Mouse (Mus musculus) adrenal gland, postnatal 10 days (tissue): ENCODE measurements at regions not wholly inside any gene's neighbourhood (a gene's known extent, or its start where the extent isn't known, plus 50 kb on each side); places are given as distances from the start of the nearest gene placed in this dataset.

Experiments
- DNase-seq: peaks from one replicate; pipeline ENCODE4 v3.0.0; 2021; ENCODE audit warnings: mixed read lengths

DNA sequence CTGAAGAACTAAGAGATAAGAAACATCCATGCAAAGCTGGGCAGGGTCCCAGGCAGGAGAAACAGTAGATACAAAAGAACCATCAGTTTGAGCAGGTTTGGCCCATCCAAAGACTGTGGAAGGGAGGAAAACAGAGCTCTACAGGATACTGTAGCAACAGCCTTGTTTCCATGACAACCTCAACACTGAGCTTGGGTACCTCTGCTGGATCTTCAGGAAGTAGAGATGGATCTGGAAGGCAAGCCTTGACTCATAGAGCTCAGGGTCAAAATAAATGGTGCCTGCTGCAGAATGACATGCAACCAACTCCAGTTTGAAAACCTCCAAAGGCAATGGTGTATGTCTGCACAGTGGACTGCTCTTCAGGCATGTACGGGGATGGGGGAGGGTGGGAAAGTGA, 173.0 kb upstream of the Tbx3 start:
- no peak for DNase-seq

DNA sequence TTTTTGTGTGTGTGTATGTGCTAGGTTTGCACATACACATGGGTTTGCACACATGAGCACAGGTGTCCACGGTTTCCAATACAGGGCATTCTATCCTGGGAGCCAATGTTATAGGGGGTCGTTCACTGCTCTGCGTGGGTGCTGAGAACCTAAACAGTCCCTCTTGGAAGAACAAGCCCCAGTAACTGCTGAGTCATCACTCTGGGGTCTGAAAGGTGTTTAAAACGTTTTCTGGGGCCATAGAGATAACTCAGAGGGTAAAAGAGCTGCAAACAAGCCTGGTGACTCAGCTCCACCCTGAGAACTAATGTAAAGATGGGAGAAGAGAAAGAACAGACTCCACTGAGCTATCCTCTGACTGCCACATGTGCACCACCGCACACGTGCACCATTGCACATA, 172.0 kb upstream of the Tbx3 start:
- DNase-seq = no peak

DNA sequence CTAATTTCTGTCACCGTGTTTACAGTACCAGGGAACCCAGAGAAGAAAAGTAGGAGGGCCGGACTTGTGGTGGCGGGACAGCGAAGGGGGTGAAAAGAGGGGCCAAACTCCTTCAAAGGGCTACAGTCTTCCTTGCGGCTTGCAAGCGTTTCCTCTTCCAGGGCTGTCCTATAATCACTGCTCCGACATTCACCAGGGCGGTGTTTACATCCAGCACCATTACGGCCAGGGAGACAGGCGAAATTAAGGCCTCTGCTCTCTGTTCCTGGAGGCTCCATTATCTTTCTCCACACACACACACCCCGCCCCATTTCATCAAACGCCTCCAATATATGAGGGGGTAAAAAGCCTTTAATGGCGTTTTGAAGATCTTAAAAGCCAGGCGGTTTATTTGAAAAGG, 162.8 kb upstream of the Tbx3 start:
- DNase-seq = no peak

DNA sequence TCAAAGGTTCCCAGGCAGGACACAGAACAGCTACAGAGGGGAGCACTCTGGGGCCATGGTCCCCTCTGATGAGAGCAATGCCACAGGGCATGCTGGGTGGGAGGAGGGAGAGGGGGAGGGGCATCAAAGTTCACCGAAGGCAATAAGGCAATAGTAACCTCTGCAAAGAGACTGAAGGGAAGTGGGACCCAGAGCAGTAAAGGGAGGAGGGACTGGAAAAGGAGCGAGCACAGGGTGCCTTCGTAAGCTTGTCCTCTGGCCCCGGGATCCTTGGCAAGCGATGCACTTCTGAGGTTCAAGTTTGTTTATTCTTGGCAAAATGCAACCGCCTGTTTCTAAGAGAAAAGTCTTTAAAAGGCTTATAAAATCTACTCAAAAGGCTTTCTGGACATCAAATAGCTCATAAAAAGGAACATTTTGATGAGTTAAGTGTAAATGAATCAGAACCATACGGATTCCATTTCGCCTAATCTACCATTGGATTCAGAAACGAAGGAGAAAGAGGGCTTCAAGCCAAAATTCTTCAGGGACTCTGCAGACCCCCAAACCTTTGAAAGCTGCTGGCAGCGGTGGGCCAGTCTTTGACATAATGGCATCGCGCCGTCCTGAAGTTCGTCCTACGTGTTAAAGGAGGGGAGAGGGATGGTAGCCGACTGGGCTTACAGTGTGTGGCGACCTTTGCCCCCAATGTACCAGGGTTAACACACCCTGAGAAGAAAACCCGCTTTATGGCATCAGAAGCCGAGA, 151.8 kb upstream of the Tbx3 start:
- DNase-seq = no peak

DNA sequence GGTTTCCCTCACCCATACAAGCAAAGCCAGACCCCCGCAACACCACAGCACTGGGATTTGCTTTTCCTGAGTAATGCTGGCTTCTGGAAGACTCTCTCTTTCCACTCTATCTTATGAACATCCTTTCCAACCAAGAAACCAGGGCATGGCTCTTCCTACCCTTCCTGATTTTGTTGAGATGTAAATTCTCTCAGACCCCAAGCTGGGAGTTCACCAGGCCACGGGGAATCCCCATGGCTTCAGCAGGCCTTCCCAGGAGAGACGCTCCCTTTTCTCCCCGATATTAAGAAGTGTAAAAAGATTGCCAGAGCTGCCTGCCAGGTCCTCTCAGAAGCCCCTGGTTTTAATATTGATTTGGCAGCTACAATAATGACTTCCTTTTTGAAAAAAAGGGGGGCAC, 146.3 kb upstream of the Tbx3 start:
- no peak for DNase-seq

DNA sequence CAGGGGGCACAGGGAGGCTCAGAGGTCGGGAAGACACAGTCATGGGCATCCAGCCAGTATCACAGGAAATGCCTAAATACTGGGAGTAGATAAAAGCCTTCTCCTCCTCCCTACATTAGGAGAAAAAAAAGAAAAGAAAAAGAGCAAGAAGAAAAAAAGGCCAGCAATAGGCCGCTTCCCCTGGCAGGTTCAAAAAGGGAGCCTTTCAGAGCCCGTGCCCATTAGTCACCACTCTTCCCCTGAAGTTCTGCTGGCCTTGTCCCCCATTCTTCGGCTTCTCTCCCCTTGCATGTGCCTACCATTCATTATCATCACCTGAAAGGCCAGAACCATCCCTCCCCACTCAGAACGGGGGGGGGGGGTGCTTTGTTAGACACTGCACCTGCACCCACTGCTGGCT, 144.5 kb upstream of the Tbx3 start:
- peak; percentile 29 for DNase-seq

DNA sequence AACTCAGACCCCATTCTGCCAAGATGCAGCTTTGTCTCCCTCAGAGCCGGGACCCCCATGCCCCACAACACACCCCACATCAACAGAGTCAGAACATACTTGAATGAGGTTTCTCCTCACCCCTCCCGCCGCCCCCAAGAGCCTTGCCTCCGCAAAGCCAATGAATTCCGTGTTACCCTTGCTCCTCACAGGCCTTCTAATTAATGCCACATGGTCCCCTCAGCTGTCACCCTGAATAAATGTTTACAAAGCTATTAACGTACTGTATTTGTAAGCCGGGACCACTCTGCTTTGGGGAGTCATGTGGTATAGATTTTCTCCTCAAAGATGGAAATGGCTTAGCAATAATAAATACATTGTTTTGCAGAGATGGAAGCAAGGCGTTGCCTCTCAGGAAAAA, 140.5 kb upstream of the Tbx3 start:
- no peak for DNase-seq

DNA sequence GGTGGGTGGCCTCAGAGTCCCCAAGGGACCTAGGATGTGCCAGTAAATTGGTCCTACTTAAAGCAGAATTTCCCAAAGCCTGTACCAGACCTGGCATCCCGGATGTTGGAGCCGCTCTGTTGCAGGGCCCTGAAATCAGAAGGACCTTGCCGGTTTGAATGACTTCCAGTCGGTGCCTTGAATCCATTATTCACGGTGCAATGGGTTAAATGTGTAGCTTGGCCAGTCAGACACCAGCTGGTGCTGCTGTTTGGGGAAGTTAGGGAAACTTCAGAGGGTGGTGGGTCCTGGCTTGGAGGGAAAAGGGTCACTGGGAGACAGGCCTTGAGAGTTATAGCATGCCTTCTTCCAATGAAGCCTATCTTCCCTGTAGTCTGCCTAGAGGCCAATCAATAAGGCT, 135.5 kb upstream of the Tbx3 start:
- DNase-seq = no peak

DNA sequence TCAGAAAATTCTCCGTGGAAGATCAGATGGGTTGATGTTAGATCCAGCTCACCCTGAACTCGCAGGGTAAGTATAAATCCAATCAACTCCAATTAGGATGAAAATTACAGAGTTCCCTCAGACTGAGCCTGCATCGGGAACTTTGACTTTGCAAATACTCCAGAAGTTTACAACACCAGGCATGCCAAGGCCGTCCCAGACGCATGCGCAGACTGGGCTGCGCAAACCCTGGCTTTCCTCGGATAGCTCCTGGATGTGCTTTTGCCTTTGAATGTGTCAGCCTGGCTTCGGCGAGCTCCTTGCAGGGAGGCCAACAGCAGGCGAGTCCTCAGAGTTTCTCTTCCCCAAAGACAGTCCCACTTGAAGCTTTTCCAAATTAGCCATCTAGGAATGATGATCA, 127.6 kb upstream of the Tbx3 start:
- DNase-seq = peak; percentile 55

DNA sequence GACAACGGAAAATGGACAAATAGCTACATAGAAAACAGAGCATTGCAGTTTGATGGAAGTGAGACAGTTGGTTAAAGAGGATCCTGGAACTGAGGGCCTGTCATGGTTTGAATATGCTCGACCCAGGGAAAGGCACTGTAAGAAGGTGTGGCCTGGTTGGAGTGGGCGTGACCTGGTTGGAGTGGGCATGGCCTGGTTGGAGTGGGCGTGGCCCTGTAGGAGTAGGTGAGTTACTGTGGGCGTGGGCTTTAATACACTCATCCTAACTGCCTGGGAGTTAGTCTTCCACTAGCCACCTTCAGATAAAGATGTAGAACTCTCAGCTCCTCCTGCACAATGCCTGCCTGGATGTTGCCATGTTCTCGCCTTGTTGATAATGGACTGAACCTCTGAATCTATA, 126.8 kb upstream of the Tbx3 start:
- DNase-seq = no peak

DNA sequence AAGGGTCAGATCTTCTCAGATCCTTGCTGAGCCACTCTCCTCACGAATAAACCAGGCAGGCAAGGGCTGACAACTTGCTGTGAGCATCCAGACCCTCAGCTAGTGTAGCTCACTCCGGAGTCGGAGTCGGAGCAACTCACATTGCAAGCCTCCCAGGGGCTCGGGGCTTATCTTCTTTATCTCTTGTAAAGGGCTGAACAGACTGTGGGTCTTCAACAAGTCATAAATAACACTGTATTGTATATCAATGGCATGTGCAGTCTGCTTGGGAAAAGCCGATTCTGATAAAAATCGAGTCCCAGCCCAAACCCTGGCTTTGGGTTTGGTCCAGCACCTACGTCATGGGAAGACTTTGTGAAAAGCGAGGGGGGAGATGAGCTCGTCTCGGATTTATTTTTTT, 125.8 kb upstream of the Tbx3 start:
- DNase-seq = no peak

DNA sequence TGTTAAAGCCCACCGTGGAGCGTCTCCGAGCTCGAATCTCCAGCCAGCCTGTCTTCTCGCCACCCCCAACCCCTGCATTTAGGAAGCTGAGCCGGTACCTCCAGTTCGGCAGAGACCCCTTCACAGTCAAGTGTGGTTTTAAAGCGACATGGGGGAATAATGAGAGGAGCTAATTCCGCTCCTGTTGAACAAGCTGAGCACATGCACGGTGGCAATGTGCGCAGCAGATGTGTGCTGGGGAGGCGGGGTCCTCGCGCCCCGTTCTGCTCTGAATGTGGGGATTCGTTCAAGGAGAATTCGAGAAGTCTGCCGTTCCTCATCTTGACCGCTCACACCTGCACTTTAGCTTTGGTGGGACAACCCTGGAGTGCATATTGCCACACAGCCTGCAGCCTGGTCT, 123.4 kb upstream of the Tbx3 start:
- DNase-seq = no peak

DNA sequence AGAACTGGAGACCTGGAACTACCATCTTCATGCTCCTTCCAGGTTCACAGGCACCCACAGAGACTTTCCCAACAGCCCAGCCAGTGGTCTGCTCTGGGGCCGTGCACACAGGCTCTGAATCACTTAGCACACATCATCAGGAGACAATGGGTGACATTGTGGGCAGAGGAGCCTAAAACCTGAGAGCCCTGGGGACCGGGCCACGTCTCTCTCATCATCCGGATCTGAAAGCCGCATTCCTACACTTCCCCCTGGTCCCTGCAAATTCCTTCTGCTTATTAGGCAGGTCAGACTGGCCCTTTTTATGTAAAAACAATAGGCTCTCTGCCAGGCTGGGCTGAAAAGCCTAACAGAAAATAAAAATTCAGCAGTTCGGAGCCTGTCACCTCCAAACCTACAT, 119.6 kb upstream of the Tbx3 start:
- no peak for DNase-seq

DNA sequence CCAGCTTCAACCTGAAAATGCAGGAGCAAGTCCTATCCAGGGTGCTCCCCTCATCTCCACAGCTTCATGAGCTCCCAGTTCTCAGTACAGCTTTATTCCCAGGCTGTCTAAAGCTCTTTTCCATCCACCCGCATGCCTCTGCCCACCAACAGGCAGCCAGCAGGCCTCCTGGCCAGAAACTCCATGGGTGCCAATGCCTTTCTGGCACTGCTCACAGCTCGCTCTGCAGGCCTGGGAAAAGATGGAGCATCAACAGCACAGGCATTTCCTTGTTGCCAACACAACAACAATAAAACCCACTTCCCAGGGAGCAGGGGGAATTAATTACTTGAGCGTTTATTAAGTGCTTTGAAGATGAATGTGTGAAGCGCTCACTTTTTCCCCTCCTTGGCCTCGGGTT, 117.0 kb upstream of the Tbx3 start:
- peak; percentile 24 for DNase-seq

DNA sequence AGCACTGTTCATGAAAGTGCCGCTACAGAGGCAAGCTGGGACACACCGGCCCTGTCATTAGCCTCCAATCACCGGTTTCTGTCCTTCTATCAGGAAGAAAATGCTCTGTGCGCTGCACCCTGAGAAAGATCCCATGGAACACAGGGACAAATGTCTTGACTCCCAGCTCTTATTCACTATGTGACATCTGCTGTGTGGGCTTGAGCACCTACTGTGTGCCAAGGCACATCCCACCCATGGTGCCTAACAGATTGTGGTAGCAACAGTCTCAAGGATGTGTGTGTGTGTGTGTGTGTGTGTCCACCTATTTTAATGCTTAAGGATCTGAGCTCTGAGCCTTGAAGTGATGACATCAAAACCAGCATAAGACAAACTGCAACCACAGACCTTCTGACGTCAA, 113.4 kb upstream of the Tbx3 start:
- no peak for DNase-seq

DNA sequence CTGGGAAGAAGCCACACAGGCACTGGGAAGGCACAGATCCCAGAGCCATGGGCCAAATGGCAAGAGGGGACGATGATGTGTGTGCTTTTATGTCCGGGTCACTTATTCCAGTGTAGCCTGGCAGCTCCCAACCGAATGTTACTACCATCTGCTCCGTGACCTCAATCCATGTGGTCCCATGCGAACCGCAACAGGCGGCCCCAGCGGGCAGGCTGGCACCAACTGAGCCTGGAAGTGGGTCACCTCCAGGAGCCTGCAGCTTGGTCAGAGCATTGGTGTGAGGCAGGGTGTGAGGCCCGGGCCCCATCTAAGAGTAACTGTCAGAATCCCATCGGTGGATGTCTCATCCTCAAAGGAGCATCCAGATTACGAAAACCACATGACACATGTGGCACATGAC, 110.8 kb upstream of the Tbx3 start:
- DNase-seq = no peak

DNA sequence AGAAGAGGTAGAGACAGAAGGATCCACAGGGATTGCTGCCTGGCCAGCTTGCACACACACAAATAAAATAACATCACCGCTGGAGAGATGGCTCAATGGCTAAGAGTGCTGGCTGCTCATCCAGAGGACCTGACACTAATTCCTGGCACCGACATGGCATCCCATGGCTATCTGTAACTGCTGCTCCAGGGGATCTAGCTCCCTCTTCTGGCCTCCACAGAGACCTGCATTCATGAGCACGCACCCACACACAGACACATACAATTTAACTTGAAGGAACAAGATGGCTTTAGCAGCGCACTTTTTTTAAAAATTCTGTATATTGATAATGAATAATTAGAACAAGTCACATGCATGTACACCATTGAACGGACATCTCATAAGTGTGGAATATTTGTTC, 110.1 kb upstream of the Tbx3 start:
- DNase-seq = no peak

DNA sequence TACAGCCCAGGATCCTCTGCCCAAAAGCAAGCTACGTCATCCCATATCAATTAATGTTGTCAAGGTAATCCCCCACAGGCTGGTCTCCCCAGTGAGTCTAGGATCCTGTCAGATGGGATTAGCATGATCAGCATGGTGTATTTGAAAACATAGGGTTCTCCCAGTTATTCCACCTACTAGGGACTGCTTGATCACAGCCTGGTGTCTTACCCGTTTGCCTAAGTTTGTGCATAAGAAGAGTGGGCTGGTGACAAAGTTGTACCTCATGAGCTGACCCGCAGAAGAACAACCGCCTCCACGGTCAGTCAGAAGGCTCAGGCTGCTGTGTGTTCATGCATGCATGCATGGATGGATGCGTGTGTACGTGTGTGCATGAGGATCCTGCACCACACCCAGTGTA, 108.9 kb upstream of the Tbx3 start:
- no peak for DNase-seq

DNA sequence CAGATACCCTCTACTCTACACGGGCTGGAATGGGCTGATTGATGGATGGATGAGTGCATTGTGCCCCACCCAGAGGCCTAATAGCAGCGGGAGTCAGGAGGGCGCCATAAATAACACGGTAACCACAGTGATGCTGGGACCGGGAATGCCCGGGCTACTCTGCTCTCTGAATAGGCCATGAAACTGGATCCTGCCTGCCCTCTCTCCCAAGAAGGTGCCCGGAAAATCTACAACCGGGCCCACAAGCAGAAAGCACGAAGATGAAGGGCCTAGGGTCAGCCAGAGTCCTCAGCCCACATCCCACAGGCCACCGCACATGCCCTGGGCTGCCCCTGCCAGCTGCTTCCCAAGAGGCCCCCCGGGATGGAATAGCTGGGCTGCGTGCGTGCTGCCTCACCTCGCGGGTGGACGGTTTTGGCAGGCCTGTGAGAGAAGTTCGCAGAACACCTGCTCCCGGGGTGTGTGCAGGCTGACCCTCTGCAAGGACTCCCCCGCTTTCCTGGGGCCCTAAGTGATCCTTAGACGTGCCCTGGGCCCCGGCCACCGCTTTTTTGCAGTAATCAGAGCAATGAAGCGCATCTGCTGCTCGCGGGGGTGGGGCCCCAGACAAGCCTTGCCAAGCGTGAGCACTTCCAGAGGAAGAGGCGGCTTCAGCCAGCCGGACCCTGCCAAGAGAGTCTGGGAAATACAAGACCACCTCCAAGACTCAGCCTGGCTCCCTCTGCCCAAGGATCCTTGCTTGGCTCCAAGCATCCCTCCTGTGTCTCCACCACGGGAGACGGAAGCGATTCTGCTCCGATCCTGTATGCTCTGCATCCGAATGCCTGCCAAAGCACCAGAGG, 106.7 kb upstream of the Tbx3 start:
- no peak for DNase-seq

DNA sequence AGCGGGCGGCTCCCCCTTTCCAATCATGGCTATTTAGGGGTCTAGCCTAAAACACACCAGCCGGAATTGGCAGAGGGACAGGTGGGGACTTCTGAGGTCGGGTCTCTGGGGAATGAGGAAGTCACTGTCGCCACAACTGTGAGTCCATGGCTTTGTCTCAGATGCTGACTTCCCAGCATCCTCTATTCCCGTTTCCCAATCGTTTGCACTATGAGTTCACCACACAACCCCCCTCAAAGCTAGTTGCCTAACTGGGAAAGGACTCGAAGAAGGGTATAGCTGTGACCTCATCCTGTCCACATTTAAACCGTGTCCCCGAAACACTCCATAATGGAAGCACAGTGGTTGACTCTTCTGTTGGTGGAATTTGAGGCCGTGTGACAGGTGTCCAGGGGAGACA, 102.8 kb upstream of the Tbx3 start:
- DNase-seq = no peak

DNA sequence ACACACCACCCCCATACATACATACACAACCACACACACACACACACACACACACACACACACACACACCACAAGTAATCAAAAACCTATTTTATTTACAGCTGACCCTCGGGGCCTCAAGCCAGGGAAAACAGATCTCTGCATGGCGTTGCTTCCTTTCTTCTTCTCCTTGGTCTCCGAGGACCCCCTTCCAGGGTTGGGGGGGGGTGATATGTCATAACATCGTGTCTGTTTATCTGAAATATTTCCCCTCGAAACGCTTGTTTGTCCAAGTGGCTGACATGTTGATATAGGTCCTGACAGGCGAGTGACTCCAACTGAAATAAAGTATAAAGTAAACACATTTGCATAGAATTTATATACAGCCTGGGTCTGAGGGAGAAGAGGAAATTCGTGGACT, 100.4 kb upstream of the Tbx3 start:
- no peak for DNase-seq

DNA sequence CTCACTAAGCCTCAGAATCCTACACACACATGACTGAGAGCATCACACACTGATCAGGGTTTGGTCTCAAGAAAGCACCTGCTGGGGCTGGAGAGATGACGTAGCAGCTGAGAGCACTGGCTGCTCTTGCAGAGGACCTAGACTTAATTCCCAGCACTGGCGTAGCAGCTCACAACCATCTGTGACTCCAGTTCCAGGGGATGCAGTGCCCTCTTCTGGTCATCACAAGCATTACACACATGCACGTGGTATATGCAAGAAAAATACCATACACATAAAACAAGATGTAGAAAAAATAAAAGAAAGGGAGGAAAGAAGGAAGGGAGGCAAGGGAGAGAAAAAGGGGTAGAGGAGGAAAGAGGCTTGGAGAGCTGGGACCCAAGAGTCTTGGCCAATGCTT, 98.8 kb upstream of the Tbx3 start:
- no peak for DNase-seq

DNA sequence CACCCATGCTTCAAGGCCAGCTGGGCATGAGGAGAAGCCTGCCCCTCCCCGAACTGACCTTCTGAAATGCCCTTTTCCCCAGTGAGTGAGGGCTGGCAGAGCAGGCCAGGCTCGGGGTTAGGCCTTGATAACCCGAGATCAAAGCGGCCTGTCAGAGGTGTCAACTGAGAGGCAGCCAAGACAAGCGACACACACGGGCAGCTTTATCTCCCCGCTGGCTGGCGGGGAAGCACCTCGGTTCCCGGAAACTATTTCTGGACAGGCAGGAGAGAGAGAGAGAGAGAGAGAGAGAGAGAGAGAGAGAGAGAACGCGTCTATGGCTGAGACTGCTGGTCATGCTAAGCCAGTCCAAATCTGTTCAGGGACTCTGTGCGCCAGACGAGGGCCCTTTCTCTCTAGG, 95.3 kb upstream of the Tbx3 start:
- DNase-seq = peak; percentile 83

DNA sequence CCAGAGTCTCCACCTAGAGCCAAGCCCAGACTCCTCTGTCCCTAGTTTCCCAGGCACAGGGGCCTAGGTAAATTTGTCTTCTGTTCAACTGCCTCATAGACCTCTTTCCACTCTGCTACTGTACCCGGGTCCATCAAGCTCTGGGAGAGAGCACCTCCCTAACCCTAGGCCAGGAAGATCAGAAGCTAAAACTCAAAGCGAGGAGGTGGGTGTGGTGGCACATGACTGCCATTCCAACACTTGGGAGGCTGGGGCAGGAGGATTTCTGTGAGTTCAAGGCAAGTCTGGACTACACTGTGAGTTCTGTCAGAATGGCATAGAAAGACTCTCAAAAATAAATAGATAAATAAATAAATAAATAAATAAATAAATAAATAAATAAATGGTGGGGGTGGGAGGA, 91.2 kb upstream of the Tbx3 start:
- DNase-seq = no peak
